Mouse (Mus musculus) 3134 (cell line): Measurements from ENCODE around the gene Kdm5a.

Experiments used
- DNase-seq: peaks from one replicate; pipeline ENCODE4 v3.0.0-alpha.2; 2011; ENCODE audit warnings: low spot score; ENCODE audit not compliant: insufficient read length; ENCODE audit errors: extremely low read depth

Kdm5a gene

DNA sequence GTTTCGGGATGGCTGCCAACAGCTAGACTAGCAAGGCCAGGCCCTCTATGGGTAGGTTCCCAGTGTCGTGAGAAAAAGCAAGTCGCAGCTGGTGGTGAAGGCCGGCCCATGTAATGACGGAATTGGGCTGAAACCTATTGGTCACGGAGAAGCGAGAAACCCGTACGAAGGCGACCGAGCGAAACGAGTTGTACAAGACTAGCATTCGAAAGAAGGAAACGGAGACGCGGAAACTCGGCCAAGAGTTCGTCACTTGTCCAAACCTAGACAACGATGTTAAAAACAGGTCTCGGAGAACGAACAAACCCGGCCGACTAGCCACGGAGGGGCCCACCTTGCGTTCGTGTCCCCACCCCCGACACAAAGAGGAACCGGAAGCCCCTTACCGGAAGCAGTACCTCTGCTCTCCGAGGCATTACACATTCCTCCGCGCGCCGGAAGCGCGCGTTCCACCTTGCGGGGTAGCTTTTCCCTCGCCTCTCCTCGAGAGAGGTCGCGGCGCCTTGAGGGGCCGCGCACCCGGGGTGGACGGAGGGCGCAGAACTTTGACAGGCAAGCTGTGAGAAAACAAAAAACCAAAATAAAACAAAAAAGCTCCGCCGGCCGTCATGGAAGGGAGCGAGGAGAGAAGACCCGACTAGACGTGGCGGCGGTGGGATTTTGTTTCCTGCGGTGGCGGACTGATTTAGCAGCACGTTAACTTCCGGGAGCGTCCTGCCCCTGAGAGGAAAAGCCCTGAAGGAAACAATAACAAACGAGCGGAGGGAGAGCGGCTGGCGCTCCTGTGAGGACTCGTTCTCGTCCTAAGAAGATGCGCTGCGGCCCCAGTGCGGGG lies at the start of gene Kdm5a, which contains the start of gene Ccdc77:
Kdm5a (plus strand) TSS at position 437 of the 835 bp plus-strand sequence.
Ccdc77 (minus strand) TSS at position 687 of the 835 bp plus-strand sequence.
- DNase-seq = peak; percentile 97

DNA sequence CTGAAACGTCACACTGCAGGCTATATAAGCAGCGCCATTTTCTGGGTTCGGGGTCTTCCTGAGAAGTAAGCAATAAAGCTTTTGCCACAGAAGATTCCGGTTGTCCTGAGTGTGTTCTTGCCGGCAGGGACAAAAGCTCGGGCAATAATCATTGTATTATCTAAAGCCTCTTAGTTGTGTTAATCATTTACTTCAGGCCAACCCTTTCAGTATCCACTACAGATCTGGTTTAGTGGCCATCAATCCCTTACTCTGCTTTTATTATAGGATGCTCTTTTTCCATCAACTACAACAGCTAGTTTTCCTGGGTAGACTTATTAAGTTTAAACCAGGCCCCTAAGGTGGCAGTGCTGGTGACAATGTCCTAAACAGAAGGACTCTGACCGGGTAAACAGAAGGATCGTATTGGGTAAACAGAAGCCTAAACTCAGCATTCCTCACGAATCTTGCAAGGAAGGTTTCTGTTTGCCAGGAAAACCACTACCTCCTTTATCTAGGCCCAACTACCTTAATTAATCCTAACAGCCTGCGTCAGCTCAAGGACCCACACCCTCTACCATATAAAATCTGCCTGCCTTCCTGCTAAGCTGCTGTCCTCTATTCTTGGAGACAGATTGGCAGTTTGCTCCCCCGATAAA lies 45.5 kb upstream of the Kdm5a start:
- DNase-seq = no peak

DNA sequence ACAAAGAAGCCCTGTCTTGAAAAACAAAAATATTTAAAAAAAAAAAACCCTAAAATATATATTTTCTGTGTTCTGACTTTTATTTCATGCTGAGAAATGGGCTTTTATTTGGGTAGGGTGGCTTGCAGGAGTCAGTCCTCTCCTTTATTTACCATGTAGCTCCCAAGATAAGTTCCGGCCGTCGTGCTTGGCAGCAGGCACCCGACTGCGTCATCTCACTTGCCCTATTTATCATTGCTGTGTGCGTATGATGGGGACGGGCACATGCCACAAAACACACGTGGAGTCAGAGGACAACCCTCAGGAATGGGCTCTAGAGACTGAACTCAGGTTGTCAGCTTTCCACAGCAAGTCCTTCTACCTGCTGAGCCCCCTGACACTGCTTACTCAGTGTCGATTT lies 44.8 kb upstream of the Kdm5a start:
- no peak for DNase-seq

DNA sequence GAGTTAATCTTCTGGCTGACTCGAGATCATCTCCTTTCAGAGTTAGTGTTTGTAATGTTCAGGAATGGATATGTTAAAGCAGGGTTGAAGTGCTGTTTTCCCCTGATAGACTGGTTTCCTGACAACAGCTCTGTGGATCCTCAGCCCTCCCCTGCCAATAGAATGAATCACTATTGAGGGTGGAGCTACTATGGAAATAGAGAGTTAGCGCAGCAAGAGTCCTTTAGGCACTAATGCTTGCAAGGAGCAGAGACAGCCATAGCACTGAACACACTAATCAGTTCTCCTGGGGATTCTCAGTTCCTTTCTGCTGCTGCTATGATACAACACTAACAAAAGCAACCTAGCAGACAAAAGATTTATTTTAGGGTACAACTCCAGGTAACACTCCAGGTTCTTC lies 43.6 kb upstream of the Kdm5a start:
- no peak for DNase-seq

DNA sequence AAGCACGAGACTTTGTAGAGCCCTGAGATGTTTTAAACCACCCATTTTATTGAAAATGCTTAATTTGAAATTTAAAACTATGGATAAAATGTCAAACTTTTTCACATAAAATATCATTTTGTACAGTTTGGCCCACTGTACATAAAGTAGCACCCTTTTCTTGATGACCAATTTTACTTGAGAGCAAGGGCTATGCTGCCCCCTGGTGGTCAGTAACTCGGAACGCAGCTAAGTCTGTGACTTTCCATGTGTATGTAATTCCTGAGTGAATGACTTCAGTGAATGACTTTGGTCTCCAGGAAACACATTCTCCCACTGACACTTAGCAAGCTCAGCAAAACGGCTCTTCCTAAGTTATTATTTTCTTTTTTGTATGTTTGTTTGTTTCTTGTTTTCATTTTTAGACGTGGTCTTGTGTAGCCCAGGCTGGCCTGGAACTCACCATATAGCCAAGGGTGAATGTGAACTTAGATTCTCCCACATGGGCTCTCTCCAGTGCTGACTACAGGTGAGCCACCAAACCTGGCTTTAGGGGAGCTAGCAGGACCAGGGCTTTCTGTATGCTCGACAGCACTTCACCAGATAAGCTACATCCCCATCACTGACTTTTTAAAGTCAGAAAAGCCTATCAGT lies 39.5 kb upstream of the Kdm5a start:
- peak; percentile 25 for DNase-seq

DNA sequence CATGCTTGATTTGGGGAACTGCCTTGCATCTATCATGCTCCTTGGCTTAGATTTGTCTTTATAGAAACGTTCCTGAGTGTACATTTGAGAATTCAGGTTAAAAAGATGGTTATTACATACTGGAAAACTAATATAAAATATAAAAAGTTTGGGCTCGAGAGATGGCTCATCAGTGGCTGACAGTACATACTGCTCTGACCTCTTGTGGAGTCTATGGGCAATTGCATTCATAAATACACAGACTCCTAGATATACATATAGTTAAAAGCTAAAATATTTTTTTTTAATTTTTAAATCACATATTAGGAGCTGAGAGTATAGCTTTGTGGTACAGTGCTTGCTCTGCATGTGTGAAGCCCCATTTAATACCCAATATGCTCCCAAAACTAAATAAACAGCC lies 31.6 kb upstream of the Kdm5a start:
- DNase-seq = no peak

DNA sequence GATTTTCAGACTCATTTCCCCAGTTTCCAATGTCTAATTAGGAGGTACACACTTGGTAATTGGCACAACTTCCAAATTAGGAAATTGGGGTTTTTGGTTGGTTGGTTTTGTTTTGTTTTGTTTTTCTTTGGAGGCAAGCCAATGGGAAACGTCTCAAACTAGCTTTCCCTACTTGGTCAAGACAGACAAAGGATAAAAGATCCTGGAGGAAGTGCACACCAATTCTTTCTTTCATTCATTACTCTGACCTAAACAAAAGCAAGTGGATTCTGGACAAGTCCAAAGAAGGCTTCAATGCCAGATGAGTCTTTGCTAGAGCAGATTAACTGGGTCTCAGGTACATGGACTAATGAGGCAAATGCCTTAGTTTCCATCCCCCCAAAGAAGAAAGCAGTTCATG lies 19.9 kb upstream of the Kdm5a start:
- DNase-seq = no peak

DNA sequence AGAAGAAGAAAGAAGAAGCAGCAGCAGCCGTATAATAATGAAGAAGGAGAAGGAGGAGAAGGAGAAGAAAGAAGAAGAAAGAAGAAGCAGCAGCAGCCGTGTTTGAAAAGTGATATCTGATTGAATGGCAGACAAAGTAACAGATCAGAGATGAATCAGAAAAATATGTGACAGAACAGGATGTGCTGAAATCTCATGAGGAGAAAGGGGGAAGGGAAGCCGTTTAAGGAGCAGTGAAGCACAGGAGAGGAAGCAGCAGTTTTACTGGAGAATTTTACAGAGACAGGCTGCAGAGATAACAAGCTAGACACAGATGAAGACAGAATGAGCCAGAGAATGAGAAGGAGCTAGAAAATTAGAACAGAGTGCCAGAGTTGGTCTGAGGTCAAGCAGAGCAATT lies 14.9 kb upstream of the Kdm5a start:
- DNase-seq = no peak

DNA sequence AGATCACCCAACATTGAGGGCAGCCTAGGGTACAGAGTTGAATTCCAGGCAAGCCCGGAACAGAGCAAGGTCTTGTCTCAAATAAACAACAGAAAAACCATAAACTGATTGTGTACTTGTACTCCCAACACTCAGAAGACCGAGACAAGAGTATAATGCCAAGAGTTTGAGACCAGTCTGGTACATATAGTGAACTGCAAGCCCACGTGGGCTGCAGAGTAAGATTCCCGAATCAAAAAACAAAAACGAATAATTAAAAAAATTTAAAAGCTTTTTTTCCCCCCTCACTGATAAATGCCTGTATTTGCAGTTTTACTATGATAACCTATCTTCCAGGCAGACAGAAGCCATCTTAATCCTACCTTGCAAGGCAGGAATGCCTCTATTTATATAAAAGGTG lies 7.4 kb upstream of the Kdm5a start:
- no peak for DNase-seq

DNA sequence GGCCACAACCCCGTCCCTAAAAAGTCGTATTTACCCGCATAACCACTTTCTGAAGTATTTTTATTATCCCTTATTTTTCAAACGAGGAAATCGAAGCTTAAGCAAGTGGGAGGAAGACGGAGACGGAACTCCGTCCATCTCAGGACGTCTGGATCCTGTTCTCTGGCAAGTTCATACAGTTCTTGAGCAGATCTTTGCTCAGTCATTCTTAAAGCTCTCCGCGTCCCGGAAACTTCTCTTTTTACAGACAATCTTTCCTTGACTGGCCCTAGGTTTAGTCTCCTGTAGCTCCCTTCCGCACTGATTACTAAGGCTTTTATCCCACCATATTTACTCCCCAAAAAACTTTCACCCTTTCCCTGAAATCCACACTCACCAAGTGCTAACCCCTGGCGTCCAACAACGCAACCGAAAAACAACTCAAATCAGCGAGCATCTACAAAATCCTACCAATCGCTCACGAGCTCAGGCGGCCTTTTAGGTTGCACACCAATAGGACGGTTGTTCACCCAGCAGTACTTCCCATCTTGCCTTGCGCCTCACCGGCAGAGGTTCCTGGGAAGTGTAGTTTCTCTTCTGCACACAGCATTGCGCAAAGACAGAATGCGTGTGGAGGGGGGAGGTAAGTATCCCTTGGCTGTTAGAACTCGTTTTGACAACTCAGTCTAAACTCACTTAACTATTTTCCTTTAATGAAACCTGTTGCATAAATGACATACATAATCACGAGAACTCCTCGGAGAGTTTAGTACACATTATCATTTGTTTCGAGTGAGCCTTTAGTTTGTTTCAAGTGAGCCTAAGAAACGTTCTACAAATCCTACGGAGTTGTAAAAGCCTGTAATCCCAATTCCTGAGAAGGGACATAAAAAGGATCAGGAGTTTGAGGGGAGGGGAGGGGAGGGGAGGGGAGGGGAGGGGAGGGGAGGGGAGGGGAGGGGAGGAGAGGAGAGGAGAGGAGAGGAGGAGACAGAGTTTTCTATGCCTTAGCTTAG lies 6.7 kb upstream of the Kdm5a start:
- peak; percentile 77 for DNase-seq

DNA sequence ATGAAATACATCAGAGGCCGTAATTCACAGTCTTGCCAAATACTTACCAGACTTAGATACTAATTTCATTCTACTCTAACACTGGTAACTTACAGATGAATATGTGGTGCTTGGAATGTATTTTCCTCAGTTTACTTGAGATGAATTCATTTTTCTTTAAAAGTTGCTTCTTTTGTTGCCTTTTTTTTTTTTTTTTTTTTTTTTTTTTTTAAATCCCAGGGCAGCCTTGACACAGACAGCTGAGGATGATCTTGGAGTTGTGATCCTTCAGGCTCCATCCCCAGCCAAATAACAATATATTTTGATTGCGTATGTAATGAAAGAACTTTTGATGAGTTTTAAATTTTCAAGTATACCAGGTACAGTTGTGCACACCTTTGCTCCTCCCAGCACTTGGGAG lies 1.8 kb upstream of the Kdm5a start:
- DNase-seq = no peak

DNA sequence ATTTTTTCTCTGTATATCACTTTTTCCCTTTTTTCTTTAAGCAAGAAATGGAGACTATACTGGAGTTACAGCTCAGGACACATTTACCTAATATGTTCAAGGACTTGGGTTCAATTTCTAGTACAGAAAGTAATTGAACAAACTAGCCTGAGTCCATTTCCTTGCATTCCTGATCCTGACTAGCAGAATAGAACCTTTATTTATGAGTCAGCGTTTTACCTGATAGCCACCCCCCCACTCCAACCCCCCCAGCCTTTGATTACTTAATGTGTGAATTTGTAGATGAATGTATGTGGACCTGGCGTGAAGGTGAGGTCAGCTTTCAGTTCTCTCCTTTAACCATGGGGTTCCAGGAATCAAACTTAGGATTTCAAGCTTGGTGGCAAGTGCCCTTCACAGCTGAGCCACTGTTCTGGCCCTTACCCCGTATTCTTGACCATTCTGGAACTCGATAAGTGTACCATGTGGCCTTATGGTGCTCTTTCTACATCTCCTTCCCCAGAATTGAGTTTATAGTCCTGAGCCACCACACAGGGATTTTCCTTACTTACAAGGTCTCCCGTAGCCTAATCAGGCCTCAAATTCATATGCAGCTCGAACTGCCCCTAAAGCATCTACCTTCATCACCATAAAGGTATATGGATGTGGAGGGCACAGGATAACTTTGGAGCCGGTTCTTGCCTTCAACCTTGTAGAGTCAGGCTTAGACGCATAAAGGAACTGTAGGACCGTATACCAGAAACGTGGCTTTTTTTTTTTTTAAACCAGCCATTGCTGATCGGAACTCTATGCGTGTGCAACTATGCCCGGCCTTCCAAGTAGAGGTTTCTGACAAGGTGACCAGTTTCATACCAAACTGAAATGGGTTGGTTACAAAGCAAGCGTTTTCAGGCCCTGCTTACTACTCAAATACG lies 893 bp upstream of the Kdm5a start:
- DNase-seq = no peak

DNA sequence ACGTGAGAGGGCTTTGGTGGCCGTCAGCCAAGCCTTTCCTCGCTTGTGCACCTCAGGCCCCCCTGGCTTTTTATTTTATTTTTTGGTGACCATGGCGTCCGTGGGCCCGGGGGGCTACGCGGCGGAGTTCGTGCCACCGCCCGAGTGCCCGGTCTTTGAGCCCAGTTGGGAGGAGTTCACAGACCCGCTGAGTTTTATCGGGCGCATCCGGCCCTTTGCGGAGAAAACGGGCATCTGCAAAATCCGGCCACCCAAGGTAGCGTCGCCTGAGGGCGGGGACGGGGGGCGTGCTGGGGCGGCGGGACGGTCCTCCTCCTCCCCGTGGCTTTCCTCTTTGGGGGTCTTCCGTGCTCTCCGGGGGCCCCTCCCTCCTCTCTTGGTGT lies 590 bp downstream of the Kdm5a start:
- DNase-seq = no peak

DNA sequence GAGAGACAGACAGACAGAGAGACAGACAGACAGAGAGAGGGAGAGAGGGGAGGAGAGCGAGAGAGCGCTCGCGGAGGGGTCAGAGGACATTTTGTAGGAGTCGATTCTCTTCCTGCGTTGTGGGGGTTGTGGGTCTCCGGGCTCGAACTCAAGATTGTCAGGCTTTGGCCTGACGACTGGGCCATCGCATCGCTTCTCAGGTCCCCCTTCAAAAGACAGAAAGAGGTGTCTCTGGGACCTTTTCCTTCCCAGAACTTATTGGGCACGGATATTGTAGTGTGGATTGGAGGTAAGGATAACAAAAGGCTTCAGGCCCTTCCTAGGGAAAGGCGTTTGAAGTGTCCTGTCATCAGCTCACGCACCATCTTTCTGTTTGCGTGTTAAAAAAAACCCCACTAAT lies 1.1 kb downstream of the Kdm5a start:
- DNase-seq = no peak

DNA sequence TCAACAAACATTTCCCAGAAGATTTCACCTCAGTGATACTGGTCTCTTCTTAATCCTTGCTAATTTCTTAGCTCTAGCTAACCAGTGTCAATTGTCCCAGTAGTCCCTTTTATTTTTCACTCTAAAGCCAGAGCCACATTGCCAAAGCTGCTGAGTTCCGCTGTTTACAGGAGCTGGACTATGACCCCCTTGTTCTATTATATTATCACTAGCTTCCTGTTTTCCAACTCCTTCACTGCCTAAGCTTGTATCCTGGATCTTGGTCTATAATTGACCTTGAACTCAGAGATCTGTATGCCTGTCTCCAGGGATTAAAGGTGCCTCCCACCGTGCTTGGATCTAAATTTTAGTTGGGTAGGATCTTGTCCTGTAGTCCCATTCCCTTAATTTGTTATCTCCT lies 12.8 kb downstream of the Kdm5a start:
- DNase-seq = no peak

DNA sequence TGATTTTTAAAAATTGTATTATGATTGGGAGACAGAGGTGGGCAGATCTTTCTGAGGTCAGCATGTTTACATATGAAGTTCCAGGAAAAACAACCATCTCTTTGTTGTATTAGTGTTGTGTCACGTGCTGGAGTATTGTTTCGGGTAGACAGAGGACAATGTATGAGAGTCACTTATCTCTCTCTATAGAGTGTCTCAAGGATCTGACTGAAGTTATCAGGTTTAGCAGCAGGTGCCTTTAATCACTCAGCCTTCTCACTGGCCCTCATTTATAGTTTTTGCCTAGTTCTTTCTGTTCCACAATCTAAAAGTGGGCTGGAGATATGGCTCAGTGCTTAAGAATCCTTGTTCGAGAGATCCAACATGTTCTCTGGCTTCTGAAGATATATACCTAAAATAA lies 26.1 kb downstream of the Kdm5a start:
- no peak for DNase-seq

DNA sequence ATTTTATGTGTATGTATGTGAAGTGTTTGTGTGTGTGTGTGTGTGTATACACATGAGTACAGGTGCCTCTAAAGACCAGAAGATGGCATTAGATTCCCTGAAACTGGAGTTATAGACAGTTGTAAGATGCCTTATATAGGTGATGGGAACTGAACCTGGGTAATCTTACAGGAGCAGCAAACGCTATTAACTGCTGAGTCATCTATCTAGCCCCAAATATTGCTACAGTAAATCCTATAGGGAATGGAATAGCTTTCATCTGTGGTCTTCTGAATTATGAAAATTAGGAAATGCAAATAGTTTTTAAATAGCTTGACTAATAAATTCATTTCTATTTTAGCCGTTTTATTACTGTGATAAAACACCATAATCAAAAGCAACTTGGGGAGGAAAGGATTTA lies 28.9 kb downstream of the Kdm5a start:
- DNase-seq = no peak

DNA sequence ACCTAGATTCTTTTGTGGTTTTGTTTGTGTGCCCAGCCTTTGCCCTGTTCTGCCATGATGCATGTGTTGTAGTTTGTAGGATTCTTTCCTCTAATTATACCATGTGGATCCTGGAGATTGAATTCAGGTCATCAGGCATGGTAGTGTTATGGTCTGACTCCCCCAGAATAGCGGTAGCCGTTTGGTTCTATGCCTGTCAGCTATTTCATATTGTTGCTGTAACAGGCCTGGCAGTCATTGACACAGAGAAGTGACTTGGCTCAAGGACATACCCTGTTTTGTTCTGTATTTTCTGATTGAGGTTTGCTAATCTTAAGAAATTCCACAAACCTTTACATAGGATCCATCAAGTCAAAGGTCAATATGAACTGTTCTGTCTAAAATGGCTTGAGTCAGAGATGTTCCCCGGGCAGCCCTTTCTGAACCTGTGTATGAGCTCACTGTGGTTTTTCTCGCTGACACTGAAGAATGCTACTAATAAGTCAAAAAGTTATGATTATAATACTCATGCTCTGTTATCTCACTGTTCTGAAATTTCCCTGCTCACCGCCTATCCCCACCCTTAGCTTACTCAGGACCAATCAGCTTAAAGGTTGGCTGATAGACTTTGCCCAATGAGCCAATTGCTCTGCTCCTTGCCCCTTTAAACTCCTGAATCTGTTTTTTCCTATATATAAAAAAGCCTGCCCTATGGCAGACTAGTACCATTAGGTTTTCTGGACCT lies 31.9 kb downstream of the Kdm5a start:
- no peak for DNase-seq

DNA sequence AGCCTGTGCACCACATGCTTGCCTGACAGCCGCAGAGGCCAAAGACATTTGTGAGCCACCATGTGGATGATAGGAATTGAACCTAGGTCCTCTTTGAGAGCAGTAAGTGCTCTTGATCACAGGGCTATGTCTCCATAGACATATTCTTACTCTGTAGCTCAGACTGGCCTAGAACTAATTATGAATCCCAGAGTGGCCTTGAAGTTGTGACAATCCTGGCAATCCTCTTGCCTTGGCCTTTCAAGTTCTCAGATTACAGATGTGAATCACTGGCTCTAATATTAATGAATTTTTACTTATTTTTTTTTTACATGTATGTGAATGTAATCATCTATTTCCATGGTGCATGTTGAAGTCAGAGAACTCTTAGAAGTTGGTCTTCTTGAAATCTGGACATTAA lies 40.0 kb downstream of the Kdm5a start:
- no peak for DNase-seq
